Mouse (Mus musculus) megakaryocyte, embryonic 14.5 days (primary cell): Measurements from ENCODE around the gene Pprc1.

Experiments
- FLI1 ChIP-seq: IDR thresholded peaks from 2 replicates; pipeline ENCODE4 v1.6.1; 2012; ENCODE audit warnings: low read length, inconsistent platforms, mixed read lengths
- GATA1 ChIP-seq: IDR thresholded peaks from 3 replicates; pipeline ENCODE4 v1.6.1; 2012; ENCODE audit warnings: mixed read lengths, low read length, inconsistent platforms, borderline replicate concordance

DNA sequence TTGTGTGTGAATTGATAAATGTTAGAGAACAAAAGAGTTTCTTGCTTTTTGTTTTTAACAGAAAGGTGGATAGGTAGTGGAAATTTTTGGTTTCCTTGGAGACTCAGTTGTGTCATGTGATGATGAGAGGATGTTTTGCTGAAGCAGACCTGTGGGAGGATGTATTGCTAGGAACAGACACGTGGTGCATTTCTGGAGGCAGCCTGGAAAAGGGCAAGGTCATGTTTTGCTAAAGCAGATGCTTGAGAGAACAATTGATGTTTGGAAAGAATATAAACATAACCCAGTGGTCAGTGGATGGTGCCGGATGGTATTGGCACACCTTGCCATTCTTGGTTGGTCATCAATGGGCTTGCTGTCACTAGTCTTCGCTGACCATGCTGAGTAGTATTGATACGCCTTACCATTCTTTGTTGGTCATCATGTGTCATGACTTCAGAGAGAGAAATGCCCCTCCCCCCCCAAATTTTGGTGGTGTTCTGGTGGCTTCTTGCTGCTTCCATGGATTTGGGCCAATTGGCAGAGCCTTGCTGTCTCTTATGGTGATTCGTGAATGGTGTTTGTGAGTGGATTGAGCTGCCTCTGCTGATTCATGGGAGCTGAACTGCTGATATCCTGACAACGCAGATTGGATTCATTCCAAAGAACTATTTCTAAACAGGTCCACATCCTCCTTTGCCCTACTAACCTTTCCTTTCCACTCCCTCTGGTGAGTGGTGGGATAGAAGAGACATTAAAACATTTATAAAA, 58.9 kb downstream of the Pprc1 start:
- TF ChIP-seq GATA1: no peak
- no peak for TF ChIP-seq FLI1
